ENCODE assay signal across 9 mouse cellular contexts in genomic region chr1:179087033-179087998, GRCm38 (mm10).
DNase-seq lines count a peak whose midpoint lies in the region; ATAC-seq lines count a peak whose summit lies in the region.
"Had no signal": no experiment of that assay in that cellular context is flagged by ENCODE, and none has a peak within 500 bp of the region (broad histone marks: within the 10 kb centered on the region; RNA-seq: fewer than 3 reads in every experiment).

No protein-coding gene starts in this region.

- peak overlapping the region; percentile 47; the same call in 1 of the 2 replicates for H3K27ac ChIP-seq in embryonic facial prominence, embryonic 11.5 days (replicated peaks; ENCODE audit: low read depth, low read length)
- H3K27ac ChIP-seq in limb, embryonic 12.5 days = peak overlapping the region; percentile 56
- H3K27ac ChIP-seq in neural tube, embryonic 15.5 days (replicated peaks) = no peak overlapping the region
- H3K27ac ChIP-seq: neural tube, embryonic 12.5 days had no signal

- WGBS in embryonic facial prominence, embryonic 11.5 days = 34% methylated on average over 6 of the region's 6 CpGs
- 43% methylated on average over 6 of the region's 6 CpGs for WGBS in limb, embryonic 12.5 days
- WGBS in neural tube, embryonic 15.5 days = 61% methylated on average over 6 of the region's 6 CpGs

- H3K36me3 ChIP-seq in embryonic facial prominence, embryonic 11.5 days (replicated peaks; ENCODE audit: control insufficient read depth, insufficient read depth, low read depth, low read length) = no peaks in the 10 kb centered on the region
- H3K36me3 ChIP-seq in limb, embryonic 12.5 days = no peaks in the 10 kb centered on the region
- no peaks in the 10 kb centered on the region for H3K36me3 ChIP-seq in neural tube, embryonic 15.5 days
- H3K36me3 ChIP-seq: neural tube, embryonic 12.5 days had no signal

- peaks cover 6% of the 10 kb centered on the region; the same call in 1 of the 2 replicates for H3K4me1 ChIP-seq in embryonic facial prominence, embryonic 11.5 days (ENCODE audit: control insufficient read depth, insufficient read depth, low read length)
- H3K4me1 ChIP-seq in limb, embryonic 12.5 days (replicated peaks) = peaks cover 46% of the 10 kb centered on the region
- H3K4me1 ChIP-seq in neural tube, embryonic 15.5 days = no peaks in the 10 kb centered on the region

- ATAC-seq in embryonic facial prominence, embryonic 11.5 days (replicated peaks; ENCODE audit: insufficient number of reproducible peaks, low FRiP score, low TSS enrichment, low read depth) = peak; percentile 63
- ATAC-seq in limb, embryonic 12.5 days (ENCODE audit: insufficient number of reproducible peaks, insufficient read depth, low FRiP score, low TSS enrichment, low read depth) = no peak
- ATAC-seq in neural tube, embryonic 15.5 days (ENCODE audit: low FRiP score) = no peak

- no peak overlapping the region for H3K9ac ChIP-seq in embryonic facial prominence, embryonic 11.5 days (replicated peaks; ENCODE audit: low read length)
- H3K9ac ChIP-seq in limb, embryonic 12.5 days (replicated peaks) = no peak overlapping the region
- H3K9ac ChIP-seq in neural tube, embryonic 15.5 days (replicated peaks) = no peak overlapping the region
- H3K9ac ChIP-seq: neural tube, embryonic 12.5 days had no signal

- H3K9me3 ChIP-seq in embryonic facial prominence, embryonic 11.5 days (replicated peaks; ENCODE audit: control insufficient read depth, low read length) = no peaks in the 10 kb centered on the region
- H3K9me3 ChIP-seq in limb, embryonic 12.5 days = peaks cover 8% of the 10 kb centered on the region; the same call in 1 of the 2 replicates
- no peaks in the 10 kb centered on the region for H3K9me3 ChIP-seq in neural tube, embryonic 15.5 days (replicated peaks)
- H3K9me3 ChIP-seq: neural tube, embryonic 12.5 days had no signal

- H3K4me3 ChIP-seq in embryonic facial prominence, embryonic 11.5 days (ENCODE audit: low read depth, low read length) = no peak overlapping the region
- no peak overlapping the region for H3K4me3 ChIP-seq in limb, embryonic 12.5 days (replicated peaks)
- no peak overlapping the region for H3K4me3 ChIP-seq in neural tube, embryonic 15.5 days (replicated peaks)
- H3K4me3 ChIP-seq: neural tube, embryonic 12.5 days had no signal

- peak; percentile 34 to 82 for DNase-seq in adrenal gland, adult (ENCODE audit: inconsistent age in 2 of 2, low spot score in 1 of 2)
- no peak for DNase-seq in adrenal gland, postnatal 25 days
- peak; percentile 23 for DNase-seq in thymus, postnatal 14 days
- DNase-seq in thymus, postnatal 36 days = no peak
- DNase-seq in embryonic facial prominence, embryonic 11.5 days (ENCODE audit: low spot score) = peak; percentile 82
- DNase-seq in right cerebral cortex, postnatal 36 days (ENCODE audit: low spot score in 2 of 2) = no peak

- H3K4me2 ChIP-seq in embryonic facial prominence, embryonic 11.5 days (ENCODE audit: low read depth, low read length) = no peak overlapping the region
- no peak overlapping the region for H3K4me2 ChIP-seq in limb, embryonic 12.5 days
- H3K4me2 ChIP-seq in neural tube, embryonic 15.5 days = no peak overlapping the region
- H3K4me2 ChIP-seq: neural tube, embryonic 12.5 days had no signal

- H3K27me3 ChIP-seq in embryonic facial prominence, embryonic 11.5 days (ENCODE audit: control insufficient read depth, insufficient read depth, low read length) = no peaks in the 10 kb centered on the region
- no peaks in the 10 kb centered on the region for H3K27me3 ChIP-seq in limb, embryonic 12.5 days
- H3K27me3 ChIP-seq in neural tube, embryonic 15.5 days (replicated peaks) = no peaks in the 10 kb centered on the region
- H3K27me3 ChIP-seq: neural tube, embryonic 12.5 days had no signal

Comparison
In these comparisons a context has a peak if more than half of its experiments do, and no peak if none do; other contexts are left out.
1. DNase-seq: peak in adrenal gland, adult (2 of 2), thymus, postnatal 14 days (single experiment) and embryonic facial prominence, embryonic 11.5 days (single experiment); none in adrenal gland, postnatal 25 days (single experiment), thymus, postnatal 36 days (0 of 2) and right cerebral cortex, postnatal 36 days (0 of 2).